Mouse (Mus musculus): ENCODE results near the gene Il5. TPM values are rescaled to one million over a fixed set of nuclear protein-coding genes. Genes with fewer than 3 reads are reported as not detected.
"Not testable (repeated sequence)": the region's sequence is repeated elsewhere in the genome, so short reads cannot be mapped to it uniquely, and the experiment has no call there.

Il5 gene
- polyA plus RNA-seq, 1 experiment from 2014 or later, result not detected

- Histone ChIP-seq H3K36me3 (ENCODE audit: control insufficient read depth, insufficient read depth, low read length) (no peaks in the 10 kb centered on the region), H3K27me3 (replicated peaks; ENCODE audit: control insufficient read depth, insufficient read depth, low read length) (no peaks in the 10 kb centered on the region), H3K27ac (ENCODE audit: low read length) (no peak overlapping the region), H3K4me2 (ENCODE audit: low read depth, low read length) (no peak overlapping the region), H3K9ac (ENCODE audit: low read depth, low read length) (no peak overlapping the region), H3K4me1 (ENCODE audit: control insufficient read depth, insufficient read depth, low read length) (peaks cover 20% of the 10 kb centered on the region), H3K9me3 (ENCODE audit: control insufficient read depth, low read length) (no peaks in the 10 kb centered on the region), H3K4me3 (ENCODE audit: low read length) (no peak overlapping the region)
- WGBS, result 76% methylated on average over 12 of the region's 12 CpGs
- ATAC-seq, result no peak
These were observed 34.5 kb downstream of the Il5 start for GRCm38 (mm10) chr11:53755011-53755595.

GRCm38 (mm10) chr11:53757612-53758011 is 37.0 kb downstream of the Il5 start:
- Histone ChIP-seq H3K4me2 (ENCODE audit: low read depth, low read length) (no peak overlapping the region), H3K9me3 (ENCODE audit: control insufficient read depth, low read length) (no peaks in the 10 kb centered on the region), H3K4me1 (ENCODE audit: control insufficient read depth, insufficient read depth, low read length) (peaks cover 41% of the 10 kb centered on the region), H3K27ac (ENCODE audit: low read length) (peak overlapping the region; percentile 86; the same call in 1 of the 2 replicates), H3K36me3 (ENCODE audit: control insufficient read depth, insufficient read depth, low read length) (no peaks in the 10 kb centered on the region), H3K9ac (ENCODE audit: low read depth, low read length) (no peak overlapping the region), H3K4me3 (ENCODE audit: low read length) (no peak overlapping the region), H3K27me3 (replicated peaks; ENCODE audit: control insufficient read depth, insufficient read depth, low read length) (no peaks in the 10 kb centered on the region)
- peak; percentile 13 for ATAC-seq
- WGBS, result 79% methylated on average over 4 of the region's 4 CpGs

GRCm38 (mm10) chr11:53758033-53758432 is 37.4 kb downstream of the Il5 start:
- not testable (repeated sequence) for H3K9ac ChIP-seq (ENCODE audit: low read depth, low read length); H3K36me3 ChIP-seq (ENCODE audit: control insufficient read depth, insufficient read depth, low read length); H3K27me3 ChIP-seq (replicated peaks; ENCODE audit: control insufficient read depth, insufficient read depth, low read length); H3K9me3 ChIP-seq (ENCODE audit: control insufficient read depth, low read length); H3K4me2 ChIP-seq (ENCODE audit: low read depth, low read length); ATAC-seq; H3K4me3 ChIP-seq (ENCODE audit: low read length)
- peaks cover 45% of the 10 kb centered on the region for H3K4me1 ChIP-seq (ENCODE audit: control insufficient read depth, insufficient read depth, low read length)
- 72% methylated on average over 9 of the region's 9 CpGs for WGBS
- peak overlapping the region; percentile 86 for H3K27ac ChIP-seq (ENCODE audit: low read length)

GRCm38 (mm10) chr11:53758791-53759351 is 38.3 kb downstream of the Il5 start:
- 27% methylated on average over 6 of the region's 6 CpGs for WGBS
- Histone ChIP-seq H3K4me3 (ENCODE audit: low read length) (no peak overlapping the region), H3K4me1 (ENCODE audit: control insufficient read depth, insufficient read depth, low read length) (peaks cover 54% of the 10 kb centered on the region), H3K4me2 (ENCODE audit: low read depth, low read length) (peak overlapping the region; percentile 26), H3K27me3 (replicated peaks; ENCODE audit: control insufficient read depth, insufficient read depth, low read length) (no peaks in the 10 kb centered on the region), H3K36me3 (ENCODE audit: control insufficient read depth, insufficient read depth, low read length) (no peaks in the 10 kb centered on the region), H3K9ac (ENCODE audit: low read depth, low read length) (peak overlapping the region; percentile 50), H3K9me3 (ENCODE audit: control insufficient read depth, low read length) (no peaks in the 10 kb centered on the region), H3K27ac (ENCODE audit: low read length) (peak overlapping the region; percentile 86)
- peak; percentile 73 for ATAC-seq

GRCm38 (mm10) chr11:53759545-53760406 is 39.2 kb downstream of the Il5 start:
- Histone ChIP-seq H3K27me3 (replicated peaks; ENCODE audit: control insufficient read depth, insufficient read depth, low read length) (no peaks in the 10 kb centered on the region), H3K36me3 (ENCODE audit: control insufficient read depth, insufficient read depth, low read length) (no peaks in the 10 kb centered on the region), H3K9me3 (ENCODE audit: control insufficient read depth, low read length) (no peaks in the 10 kb centered on the region), H3K4me3 (ENCODE audit: low read length) (no peak overlapping the region), H3K9ac (ENCODE audit: low read depth, low read length) (peak overlapping the region; percentile 51), H3K27ac (ENCODE audit: low read length) (peak overlapping the region; percentile 86), H3K4me2 (ENCODE audit: low read depth, low read length) (0 out of 2 replicates have a peak overlapping the region, but pooled peaks have one; percentile 3), H3K4me1 (ENCODE audit: control insufficient read depth, insufficient read depth, low read length) (peaks cover 61% of the 10 kb centered on the region)
- 23% methylated on average over 22 of the region's 22 CpGs for WGBS
- peak; percentile 45 for ATAC-seq

- no peak overlapping the region for H3K4me3 ChIP-seq (ENCODE audit: low read length)
These were observed 40.7 kb downstream of the Il5 start for GRCm38 (mm10) chr11:53761284-53761683.

GRCm38 (mm10) chr11:53761822-53762221 is 41.2 kb downstream of the Il5 start:
- H3K4me1 ChIP-seq (ENCODE audit: control insufficient read depth, insufficient read depth, low read length), result peaks cover 64% of the 10 kb centered on the region
- no peaks in the 10 kb centered on the region for H3K9me3 ChIP-seq (ENCODE audit: control insufficient read depth, low read length)
- no peak overlapping the region for H3K4me3 ChIP-seq (ENCODE audit: low read length)
- H3K27me3 ChIP-seq (replicated peaks; ENCODE audit: control insufficient read depth, insufficient read depth, low read length), result no peaks in the 10 kb centered on the region
- H3K27ac ChIP-seq (ENCODE audit: low read length), result peak overlapping the region; percentile 100
- H3K9ac ChIP-seq (ENCODE audit: low read depth, low read length), result peak overlapping the region; percentile 42
- ATAC-seq, result no peak
- no peaks in the 10 kb centered on the region for H3K36me3 ChIP-seq (ENCODE audit: control insufficient read depth, insufficient read depth, low read length)
- no peak overlapping the region for H3K4me2 ChIP-seq (ENCODE audit: low read depth, low read length)
- 31% methylated on average over 2 of the region's 2 CpGs for whole genome bisulfite sequencing

More at GRCm38 (mm10) chr11:53761284-53761683, 40.7 kb downstream of the Il5 start:
- H3K36me3 ChIP-seq (ENCODE audit: control insufficient read depth, insufficient read depth, low read length), result no peaks in the 10 kb centered on the region
- no peak overlapping the region for H3K4me2 ChIP-seq (ENCODE audit: low read depth, low read length)
- no peak overlapping the region; the same call in 1 of the 2 replicates for H3K9ac ChIP-seq (ENCODE audit: low read depth, low read length)
- peak overlapping the region; percentile 100 for H3K27ac ChIP-seq (ENCODE audit: low read length)
- no peaks in the 10 kb centered on the region for H3K9me3 ChIP-seq (ENCODE audit: control insufficient read depth, low read length)
- H3K4me1 ChIP-seq (ENCODE audit: control insufficient read depth, insufficient read depth, low read length), result peaks cover 64% of the 10 kb centered on the region
- no peak for ATAC-seq
- WGBS, result 62% methylated on average over 5 of the region's 5 CpGs
- no peaks in the 10 kb centered on the region for H3K27me3 ChIP-seq (replicated peaks; ENCODE audit: control insufficient read depth, insufficient read depth, low read length)

- peak; percentile 2; the same call in 1 of the 2 replicates for ATAC-seq
These were observed 41.8 kb downstream of the Il5 start for GRCm38 (mm10) chr11:53762426-53762825.

GRCm38 (mm10) chr11:53762827-53763495 is 42.4 kb downstream of the Il5 start:
- ATAC-seq, result peak; percentile 44

More at GRCm38 (mm10) chr11:53762426-53762825, 41.8 kb downstream of the Il5 start:
- H3K4me2 ChIP-seq (ENCODE audit: low read depth, low read length), result peak overlapping the region; percentile 75
- H3K4me3 ChIP-seq (ENCODE audit: low read length), result peak overlapping the region; percentile 42
- no peaks in the 10 kb centered on the region for H3K36me3 ChIP-seq (ENCODE audit: control insufficient read depth, insufficient read depth, low read length)
- WGBS, result 44% methylated on average over 2 of the region's 2 CpGs
- H3K4me1 ChIP-seq (ENCODE audit: control insufficient read depth, insufficient read depth, low read length), result peaks cover 64% of the 10 kb centered on the region
- H3K9ac ChIP-seq (ENCODE audit: low read depth, low read length), result peak overlapping the region; percentile 77
- peak overlapping the region; percentile 100 for H3K27ac ChIP-seq (ENCODE audit: low read length)
- no peaks in the 10 kb centered on the region for H3K27me3 ChIP-seq (replicated peaks; ENCODE audit: control insufficient read depth, insufficient read depth, low read length)
- H3K9me3 ChIP-seq (ENCODE audit: control insufficient read depth, low read length), result no peaks in the 10 kb centered on the region

More at GRCm38 (mm10) chr11:53762827-53763495, 42.4 kb downstream of the Il5 start:
- H3K4me2 ChIP-seq (ENCODE audit: low read depth, low read length), result peak overlapping the region; percentile 75
- peak overlapping the region; percentile 100 for H3K27ac ChIP-seq (ENCODE audit: low read length)
- peak overlapping the region; percentile 42 for H3K4me3 ChIP-seq (ENCODE audit: low read length)
- H3K36me3 ChIP-seq (ENCODE audit: control insufficient read depth, insufficient read depth, low read length), result no peaks in the 10 kb centered on the region
- peaks cover 64% of the 10 kb centered on the region for H3K4me1 ChIP-seq (ENCODE audit: control insufficient read depth, insufficient read depth, low read length)
- peak overlapping the region; percentile 77 for H3K9ac ChIP-seq (ENCODE audit: low read depth, low read length)
- WGBS, result 3% methylated on average over 23 of the region's 23 CpGs
- H3K27me3 ChIP-seq (replicated peaks; ENCODE audit: control insufficient read depth, insufficient read depth, low read length), result no peaks in the 10 kb centered on the region
- no peaks in the 10 kb centered on the region for H3K9me3 ChIP-seq (ENCODE audit: control insufficient read depth, low read length)
